Mouse (Mus musculus): ENCODE results near the gene Prmt3. TPM values are rescaled to one million over a fixed set of nuclear protein-coding genes. Genes with fewer than 3 reads are reported as not detected.

Gene Prmt3
- polyA plus RNA-seq, 1 experiment from 2014 or later = 51.0 TPM

DNA sequence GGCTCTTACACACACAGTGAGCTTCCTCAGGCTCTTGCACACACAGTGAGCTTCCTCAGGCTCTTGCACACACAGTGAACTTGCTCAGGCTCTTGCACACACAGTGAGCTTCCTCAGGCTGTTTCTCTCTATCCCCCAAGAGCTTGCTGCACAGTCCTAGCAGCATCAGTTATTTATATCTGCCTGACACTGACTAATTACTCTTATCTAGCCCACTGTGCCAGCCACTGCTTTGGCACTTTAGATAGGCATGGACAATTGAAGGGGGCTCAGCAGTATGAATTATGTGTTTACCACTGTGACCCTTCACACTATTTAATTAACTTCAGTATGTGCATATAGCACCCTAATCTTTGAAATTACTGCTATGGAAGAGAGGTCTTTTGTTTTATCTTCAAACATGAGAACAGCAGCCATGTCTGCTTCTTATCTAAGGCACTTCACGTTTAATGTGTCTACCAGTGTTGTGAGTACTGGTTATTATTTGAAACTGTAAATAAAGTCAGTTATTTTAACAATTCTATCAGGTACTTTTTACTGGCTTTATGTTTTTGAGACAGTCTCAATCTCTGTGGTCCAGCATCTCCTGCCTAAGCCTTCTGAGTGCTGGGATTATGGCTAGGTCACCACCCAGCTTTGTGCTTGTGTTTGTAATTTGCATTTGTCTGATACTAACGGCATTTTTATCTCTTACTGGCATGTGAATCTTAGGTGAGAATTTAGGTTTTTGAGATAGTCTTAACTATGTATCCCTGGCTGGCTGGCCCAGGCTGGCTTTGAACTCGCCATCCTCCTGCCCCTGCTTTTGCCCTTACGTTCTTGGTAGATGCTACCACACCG lies 75.4 kb downstream of the Prmt3 start:
- no peak for DNase-seq (ENCODE audit: low spot score)

DNA sequence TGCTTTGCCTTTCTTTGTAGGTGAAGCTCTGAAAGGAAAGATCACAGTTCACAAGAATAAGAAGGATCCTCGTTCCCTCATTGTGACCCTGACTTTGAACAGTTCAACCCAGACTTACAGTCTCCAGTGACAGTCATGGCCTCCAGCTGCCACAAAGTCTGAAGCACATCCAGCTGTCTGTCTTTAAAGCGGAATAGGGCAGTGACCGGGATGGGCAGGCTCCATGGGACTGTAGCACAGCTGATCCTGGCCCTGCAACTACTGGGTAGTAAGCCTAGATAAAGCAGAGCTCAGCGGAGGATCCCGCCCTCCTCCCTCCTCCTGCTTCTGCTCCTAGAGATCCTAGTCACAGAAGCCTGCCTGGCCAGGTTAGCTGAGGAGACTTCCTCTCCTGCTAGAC lies 79.2 kb downstream of the Prmt3 start:
- DNase-seq (ENCODE audit: low spot score) = no peak

DNA sequence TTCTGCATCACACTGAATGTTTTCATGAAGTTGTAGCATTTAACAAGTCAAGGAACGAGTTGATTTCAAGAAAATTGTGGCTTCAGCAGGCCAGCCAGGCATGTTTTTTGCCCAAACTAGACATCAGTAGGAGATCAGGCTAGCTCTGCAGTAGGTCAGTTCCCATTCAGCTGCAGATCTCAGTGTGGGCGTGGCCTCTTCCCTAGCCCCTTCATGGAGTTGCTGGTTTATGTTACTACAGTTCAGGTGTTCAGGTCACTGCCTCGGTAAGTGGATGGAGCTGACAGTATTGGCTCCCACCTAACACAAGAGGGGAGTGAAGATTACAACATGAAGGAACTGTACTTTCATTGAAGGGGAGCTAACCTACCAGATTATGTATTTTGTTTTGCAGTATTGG lies 80.1 kb downstream of the Prmt3 start:
- no peak for DNase-seq (ENCODE audit: low spot score)

DNA sequence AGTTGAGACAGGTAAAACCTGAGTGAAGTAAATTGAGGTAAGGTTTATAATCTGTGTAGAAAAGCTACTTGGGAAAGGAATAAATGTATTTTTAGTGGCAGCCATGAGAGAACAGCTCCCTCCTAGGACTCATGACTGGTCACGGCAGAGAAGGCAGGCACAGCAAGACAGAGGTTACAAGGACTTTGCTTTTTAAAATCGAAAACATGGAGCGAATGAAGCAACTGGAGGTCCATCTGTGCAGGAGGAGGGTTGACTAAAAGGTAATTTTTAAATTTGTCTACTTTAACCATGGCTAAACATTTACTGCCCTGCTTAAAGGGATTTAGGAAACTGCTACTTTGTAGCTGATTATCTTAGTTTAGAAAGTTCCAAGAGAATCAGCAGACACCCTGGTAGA lies 81.7 kb downstream of the Prmt3 start:
- DNase-seq (ENCODE audit: low spot score) = no peak

DNA sequence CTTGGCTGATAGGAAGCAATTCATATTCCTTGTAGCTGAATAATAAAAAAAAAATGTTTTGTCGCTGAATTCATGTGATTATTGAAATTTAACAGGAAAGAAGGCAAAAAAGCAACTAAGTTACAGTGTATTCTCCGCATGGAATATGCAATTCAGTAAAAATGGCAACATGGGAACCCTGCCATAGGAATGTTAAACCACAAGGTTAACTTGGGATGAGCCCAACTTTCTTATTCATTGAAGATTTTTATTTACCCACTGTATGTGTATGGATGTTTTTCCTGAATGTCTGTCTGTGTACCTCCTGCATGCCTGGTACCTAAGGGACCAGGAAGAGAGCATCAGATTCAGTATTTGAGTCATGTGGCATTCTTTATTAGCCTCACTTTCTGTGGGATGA lies 83.0 kb downstream of the Prmt3 start:
- DNase-seq (ENCODE audit: low spot score) = no peak

DNA sequence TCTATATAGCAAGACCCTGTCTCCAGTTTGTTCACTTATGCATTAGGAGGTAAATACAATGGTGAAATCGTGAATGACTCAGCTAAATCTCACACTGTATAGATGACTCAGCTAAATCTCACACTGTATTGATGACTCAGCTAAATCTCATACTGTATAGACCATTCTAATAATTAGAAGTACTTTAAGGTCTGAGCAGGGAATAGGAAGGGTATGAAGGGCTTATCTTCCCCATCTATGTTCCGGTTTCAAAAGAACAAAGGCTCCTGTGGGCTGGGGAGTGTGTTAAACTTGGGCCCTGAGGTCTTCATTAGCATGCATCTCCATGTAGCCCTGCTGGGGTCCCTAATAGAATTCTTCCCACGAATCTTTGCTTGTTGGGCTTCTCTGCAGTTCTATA lies 85.6 kb downstream of the Prmt3 start:
- no peak for DNase-seq (ENCODE audit: low spot score)

DNA sequence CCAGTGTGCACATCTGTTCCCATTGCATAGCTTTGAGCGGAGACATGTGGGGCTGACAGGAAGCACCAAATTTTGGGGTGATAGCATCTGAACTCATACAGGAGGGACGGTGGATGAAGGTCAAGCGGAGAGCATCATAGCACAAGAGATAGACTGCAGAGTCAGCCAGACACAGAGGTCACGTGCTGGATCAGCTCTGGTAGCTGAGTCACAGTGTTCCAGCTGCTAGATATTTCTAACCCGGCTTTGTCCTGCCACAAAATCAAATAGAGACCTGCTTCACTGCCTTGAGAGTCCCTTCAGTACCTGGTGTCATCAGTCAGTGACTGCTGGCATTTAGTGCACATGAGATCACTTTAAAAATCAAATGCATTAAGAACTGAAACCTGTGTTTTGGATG lies 91.5 kb downstream of the Prmt3 start:
- no peak for DNase-seq (ENCODE audit: low spot score)

DNA sequence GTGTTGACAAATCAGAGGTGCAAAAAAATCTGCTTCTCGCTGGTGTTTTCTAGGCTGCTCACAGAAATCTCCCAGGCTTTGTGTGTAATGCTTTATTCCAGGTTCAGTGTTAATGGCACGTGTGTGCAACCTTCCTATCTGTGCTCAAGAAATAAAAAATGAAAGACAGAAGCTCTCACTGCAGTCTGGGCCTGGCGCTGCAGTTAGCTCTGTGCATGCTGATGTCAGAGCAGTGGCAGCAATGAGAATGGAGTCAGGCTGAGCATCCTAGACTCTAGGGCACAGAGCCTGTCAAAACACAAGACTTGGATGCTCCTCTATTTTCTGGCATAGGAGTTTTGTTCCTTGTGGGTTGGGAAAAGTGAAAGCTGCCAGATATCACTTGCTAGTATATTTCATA lies 92.1 kb downstream of the Prmt3 start:
- no peak for DNase-seq (ENCODE audit: low spot score)

DNA sequence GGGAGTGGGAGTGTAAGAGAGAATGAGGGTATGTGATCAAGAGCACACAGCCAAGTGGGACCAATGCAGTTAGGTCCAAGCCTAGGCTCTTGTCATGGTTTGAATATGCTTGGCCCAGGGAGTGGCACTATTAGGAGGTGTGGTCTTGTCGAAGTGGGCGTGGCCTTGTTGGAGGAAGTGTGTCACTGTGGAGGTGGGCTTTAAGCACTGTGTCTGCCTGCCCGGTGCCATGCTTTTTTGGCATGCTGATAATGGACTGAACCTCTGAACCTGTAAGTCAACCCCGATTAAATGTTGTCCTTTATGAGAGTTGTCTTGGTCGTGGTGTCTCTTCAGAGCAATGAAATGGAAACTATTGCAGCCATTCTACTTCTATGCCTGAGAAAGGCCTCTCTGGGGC lies 99.2 kb downstream of the Prmt3 start:
- no peak for DNase-seq (ENCODE audit: low spot score)

DNA sequence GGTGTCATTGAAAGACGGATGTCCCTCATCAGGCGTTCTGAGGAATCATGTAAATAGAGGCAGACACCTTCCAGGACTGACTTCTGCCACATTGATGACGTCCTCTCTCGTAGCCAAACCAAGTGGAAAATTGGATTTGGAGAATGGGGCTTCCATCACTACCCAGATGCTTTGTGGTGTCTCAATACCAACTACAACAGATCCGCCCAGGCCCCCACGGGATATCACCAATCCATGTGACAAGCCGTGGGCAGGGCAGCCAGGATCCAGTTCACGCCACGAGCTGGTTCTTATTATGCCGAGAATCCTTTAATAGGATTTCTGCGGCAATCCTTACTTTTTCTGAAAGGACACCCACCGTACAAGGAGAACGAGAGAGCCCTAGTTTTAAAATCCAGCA lies 100.9 kb downstream of the Prmt3 start:
- no peak for DNase-seq (ENCODE audit: low spot score)

DNA sequence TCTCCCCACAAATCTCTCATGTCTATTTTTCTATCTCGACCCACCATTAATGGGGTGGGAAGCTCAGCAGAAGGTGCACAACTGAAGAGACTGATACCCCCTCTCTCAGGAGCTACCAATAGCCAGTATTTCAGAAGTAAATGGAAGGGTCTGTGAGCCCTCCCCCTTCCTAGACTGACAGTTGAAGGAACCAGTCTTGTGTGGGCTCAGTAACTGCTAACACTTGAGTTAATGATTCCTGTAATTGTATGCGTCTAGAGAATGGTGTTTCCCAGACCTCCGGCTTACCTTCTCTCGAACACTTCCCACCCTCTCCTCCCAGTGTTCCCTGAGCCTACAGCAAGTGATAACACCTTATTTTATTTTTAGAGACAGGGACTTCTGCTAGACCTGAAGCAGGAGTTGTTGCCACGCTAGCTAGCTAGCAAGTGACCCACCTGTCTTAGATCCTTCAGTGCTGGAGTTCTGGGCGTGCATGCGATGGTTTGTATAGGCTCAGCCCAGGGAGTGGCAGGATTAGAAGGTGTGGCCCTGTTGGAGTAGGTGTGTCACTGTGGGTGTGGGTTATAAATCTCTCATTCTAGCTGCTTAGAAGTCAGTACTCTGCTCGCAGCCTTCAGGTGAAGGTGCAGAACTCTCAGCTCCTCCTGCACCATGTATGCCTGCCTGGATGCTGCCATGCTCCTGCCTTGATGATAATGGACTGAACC lies 102.0 kb downstream of the Prmt3 start:
- DNase-seq (ENCODE audit: low spot score) = no peak

DNA sequence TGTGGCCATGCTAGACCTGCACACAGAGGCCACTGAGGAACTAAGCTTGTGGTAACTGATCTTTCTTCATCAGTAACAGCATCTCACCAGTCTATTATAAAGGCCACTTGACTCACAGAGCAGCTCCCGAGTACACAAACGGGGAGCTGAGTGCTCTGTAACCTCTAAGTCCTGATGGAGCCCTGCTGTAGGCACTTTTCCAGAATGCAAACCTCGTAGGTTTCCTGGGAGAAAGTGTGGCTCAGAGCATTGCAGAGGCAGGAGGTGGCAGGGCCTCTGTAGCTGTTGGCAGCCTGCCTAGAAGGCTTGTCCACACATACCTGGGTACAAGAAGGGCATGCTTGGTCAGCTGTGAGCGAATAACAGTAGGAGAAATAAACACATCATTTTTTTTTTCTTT lies 104.1 kb downstream of the Prmt3 start:
- no peak for DNase-seq (ENCODE audit: low spot score)

DNA sequence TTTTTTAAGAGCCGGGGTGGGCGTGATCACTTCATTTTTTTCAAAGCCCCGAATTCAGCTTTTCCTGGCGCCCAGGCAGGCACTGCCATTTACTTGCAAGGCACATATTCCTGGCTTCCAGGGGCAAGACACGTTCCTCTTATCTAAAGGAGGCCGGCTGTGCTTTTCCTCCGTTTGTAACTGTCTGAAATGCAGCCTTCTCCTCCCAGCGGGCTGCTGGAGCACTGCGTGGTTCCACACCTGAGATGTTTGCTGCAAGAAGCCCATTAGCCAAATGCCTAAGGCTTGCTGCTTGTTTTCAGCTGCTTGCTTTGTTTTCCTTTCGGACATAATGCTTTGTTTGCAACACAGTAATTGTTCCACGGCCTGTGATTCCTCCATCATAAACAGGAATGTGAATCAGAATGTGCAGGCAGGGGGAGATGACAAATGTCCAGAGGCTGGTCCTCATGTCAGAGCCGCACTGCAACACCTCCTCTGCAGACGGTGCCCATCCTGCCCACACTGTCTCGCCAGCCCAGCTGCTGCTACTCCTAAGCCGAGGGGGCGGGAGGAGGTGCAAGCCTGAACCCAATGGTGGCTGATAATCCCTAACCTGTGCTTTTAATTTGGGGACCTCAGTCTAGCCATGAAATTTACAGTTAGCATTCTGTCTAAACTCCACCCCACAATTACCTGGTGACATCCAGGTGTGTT lies 104.7 kb downstream of the Prmt3 start:
- DNase-seq (ENCODE audit: low spot score) = no peak

DNA sequence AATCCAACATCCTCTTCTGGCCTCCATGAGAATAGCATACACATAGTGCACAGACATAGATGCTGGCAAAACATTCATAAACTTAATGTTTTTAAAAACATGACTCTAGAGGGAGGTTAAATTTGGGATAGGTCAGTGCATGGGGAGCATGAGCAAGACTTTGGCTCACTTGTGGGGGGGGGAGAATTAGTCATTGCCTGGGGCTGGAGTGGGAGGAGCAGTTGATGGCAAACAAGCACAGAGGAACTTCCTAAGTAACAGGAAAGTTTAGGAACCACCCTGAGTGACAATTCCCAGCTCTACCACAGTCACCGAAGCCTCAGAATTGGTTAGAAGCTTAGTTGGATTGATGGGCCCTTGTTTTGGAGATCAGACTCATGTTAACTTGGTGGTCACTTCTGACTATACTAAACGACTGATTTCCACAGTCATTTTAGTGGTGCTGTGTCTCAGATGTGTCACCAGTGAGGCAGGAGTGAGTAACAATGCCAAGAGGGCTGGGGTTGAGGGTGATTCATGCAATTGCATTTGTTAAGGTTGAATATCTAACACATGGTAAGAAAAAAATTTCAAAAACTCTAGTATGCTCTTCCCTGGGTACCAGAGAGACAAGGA lies 109.7 kb downstream of the Prmt3 start:
- no peak for DNase-seq (ENCODE audit: low spot score)

DNA sequence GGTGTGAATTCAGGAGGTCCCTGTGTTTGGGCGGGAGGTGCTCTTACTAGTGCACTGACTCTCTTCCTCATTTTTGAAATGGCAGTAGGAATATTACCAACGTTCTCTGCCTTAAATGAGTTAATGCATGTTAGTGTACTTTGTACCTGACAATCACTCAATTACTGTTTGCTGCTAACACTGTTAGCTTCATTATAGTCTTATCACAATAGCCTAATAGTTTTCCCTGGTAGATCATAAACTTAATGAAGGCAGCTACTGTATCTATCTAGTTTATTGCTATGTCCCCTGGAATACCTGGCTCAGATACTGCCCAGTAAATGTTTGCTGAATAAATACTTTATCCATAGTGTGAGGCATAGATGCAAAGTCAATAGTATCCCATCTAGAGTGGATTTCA lies 116.6 kb downstream of the Prmt3 start:
- DNase-seq (ENCODE audit: low spot score) = no peak

DNA sequence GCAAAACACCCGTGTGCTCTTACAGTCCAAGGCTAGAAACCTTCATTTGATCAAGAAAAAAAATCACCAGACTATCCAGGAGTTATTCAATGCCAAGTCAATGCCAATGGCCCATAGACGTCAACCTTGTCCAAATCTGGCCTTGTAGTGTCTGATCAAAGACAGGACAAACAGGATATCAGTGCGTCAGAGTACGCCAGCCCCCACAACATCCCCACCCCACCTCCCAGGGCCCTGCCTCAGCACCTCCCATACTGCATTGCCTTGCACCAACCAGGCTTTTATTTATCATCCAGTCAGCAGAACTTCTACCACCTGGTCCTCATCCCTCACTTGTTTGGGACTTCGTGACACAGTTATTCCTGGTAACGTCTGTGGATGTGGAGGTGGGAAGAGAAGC lies 117.2 kb downstream of the Prmt3 start:
- no peak for DNase-seq (ENCODE audit: low spot score)

DNA sequence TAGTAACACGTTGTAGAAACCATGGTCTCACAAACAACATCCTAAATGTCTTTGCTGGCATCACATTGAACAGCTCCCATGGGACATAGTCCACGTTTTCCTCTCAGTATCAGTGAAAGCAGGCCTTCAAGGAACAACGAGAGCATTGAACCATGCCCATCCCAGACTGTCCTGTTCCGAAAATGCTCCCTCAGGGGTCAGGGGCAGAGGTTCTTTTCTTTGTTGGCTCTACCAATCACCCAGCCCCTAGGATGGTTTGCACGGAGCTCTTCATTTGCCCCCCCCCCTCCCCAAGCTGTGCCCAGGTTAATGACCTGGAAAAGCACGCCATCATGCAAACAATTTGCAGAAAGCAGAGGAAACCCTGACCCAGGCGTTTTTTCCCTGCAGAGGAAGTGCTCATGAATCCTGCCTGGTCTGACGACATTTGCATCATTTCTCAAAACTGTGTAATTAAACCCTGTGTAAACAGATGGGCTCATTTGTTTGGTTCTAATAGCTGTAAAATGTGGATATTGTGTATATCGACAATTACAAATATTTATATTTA lies 123.9 kb downstream of the Prmt3 start:
- no peak for DNase-seq (ENCODE audit: low spot score)

DNA sequence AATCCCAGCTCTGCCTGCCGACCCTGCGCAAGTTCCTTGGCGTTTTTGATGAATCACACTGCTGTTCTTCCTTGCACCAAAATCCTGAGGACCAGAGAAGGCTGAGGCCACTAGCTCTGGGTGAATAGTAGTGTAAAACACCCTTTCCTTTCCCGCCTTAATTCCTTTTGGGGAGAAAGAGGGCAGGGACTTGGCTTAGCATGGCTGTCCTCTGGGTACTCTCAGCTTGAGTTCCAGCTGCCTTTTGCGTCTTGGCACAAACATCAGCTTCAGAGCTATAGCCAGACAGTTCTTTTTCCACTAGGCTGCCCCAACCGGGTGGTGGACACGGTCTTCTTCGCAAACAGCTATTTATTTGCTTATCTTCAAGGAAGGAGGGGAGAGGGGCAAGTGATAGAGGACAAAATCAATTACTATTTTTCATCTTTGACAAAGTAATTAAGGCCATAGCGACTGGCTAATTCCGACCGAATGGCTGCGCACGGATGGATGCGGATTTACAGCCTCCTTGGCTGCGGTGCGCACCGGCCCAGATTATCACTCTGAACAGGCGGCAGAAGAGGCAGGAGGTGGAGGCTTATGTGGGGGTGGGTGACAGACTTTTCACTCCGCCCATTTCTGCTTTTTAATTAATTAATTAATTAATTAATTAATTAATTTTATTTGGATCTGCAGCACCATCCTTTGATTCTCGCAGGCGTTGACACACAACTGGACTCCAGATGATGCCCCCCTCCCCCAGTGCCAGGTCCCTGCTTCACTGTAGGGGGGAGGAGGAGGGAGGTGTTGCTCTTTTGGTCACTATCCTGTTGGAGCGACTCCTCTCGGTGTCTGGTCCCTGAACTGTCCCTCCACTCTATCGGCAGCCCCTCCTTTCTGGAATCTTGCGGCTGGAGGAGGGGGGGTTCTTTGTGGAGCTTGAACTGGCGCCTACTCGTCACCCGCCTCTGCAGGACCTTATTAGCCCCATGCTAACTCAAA lies 129.3 kb downstream of the Prmt3 start:
- DNase-seq (ENCODE audit: low spot score) = no peak

Data from thymus, postnatal 0 days (tissue).